Mouse (Mus musculus) lung, adult 2 months (tissue): ENCODE data around the gene Btbd10. TPM values are rescaled to one million over a fixed set of nuclear protein-coding genes. Genes with fewer than 3 reads are reported as not detected.

Experiments used
- DNase-seq: peaks from one replicate; pipeline ENCODE4 v3.0.0; 2022
- H3K4me1 ChIP-seq: fragments of 200-500 bp; 2 replicates; pipeline ENCODE4 v1.6.1; 2011; ENCODE audit warnings: low read length; ENCODE audit not compliant: control insufficient read depth, insufficient read depth
- H3K4me3 ChIP-seq: fragments of 200-500 bp; replicated peaks from 2 replicates; pipeline ENCODE3; 2011; ENCODE audit warnings: low read depth, mild to moderate bottlenecking, control low read depth, low read length; ENCODE audit errors: extremely low read depth
- CTCF ChIP-seq: fragments of 200-500 bp; IDR thresholded peaks from 2 replicates; pipeline ENCODE4 v1.5.1; 2011; ENCODE audit warnings: mild to moderate bottlenecking, low read length, control low read depth; ENCODE audit not compliant: insufficient read depth
- POLR2A ChIP-seq: fragments of 200-500 bp; IDR thresholded peaks from 2 replicates; pipeline ENCODE4 v1.6.1; 2011; ENCODE audit warnings: low read depth, mild to moderate bottlenecking, control low read depth, low read length, borderline replicate concordance; ENCODE audit errors: extremely low read depth
- WGBS: fragments of 180-500 bp; shearing (Covaris S2); methylation state at CpG from one replicate; pipeline ENCODE4 v1.1.7; 2018; 5-methylcytosine and 5-hydroxymethylcytosine counted together
- polyA plus RNA-seq: library from polyadenylated mRNA; depleted of rRNA; stranded (reverse); fragments of >200 nt; gene quantifications from 2 replicates; pipeline ENCODE4 v1.2.3, GENCODE M21; 2012

The Btbd10 gene
- polyA plus RNA-seq, 1 experiment = 11.7 TPM

- H3K4me3 ChIP-seq = no peak overlapping the region
- TF ChIP-seq POLR2A (no peak), CTCF (no peak)
- DNase-seq = no peak
- H3K4me1 ChIP-seq = no peaks in the 10 kb centered on the region
- 90% methylated on average over 4 of the region's 4 CpGs for WGBS
Observed at GRCm38 (mm10) chr7:113297813-113298212, 71.4 kb downstream of the Btbd10 start.

DNA sequence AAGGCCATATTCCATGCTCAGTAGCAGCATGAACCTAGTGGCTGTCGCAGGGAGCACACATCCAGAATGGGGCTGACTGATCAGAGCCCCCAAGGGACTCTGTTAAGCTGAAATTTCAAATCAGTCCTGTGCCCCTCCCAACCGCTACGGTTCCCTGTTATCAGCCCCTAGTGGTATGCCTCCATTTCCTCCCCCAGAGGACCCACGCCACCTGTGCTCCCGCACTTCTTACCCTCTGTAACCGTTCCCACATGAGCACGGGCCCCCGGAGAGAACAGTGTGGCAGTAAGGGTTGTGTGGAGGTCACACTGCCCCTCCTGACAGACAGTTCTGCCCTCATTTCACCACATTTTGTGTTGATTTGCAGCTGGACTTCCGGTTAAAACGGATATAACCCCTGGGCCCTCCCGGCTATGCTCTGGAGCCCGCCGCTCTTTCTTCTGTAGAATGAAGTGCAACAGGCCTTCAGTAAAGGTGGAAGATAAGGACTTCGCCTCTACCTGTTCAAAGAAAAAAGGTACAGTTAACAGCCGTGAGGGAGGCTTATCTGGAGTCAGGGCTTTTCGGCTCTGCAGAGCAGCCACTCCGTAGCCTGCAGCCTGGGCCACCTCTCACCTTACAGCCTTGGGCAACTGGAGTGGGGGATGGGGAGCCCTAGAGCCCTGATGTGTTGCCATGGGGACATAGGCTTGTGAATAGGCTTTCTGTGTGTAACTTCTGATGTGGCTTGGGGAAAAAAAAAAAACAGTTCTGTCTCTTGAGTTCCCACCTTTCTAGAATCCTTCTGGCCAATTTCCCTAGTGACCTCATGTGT, 73.9 kb downstream of the Btbd10 start:
- TF ChIP-seq CTCF (no peak), POLR2A (no peak)
- Histone ChIP-seq H3K4me3 (no peak overlapping the region), H3K4me1 (no peaks in the 10 kb centered on the region)
- WGBS = 43% methylated on average over 17 of the region's 17 CpGs
- DNase-seq = no peak

GRCm38 (mm10) chr7:113294598-113294997, 74.6 kb downstream of the Btbd10 start:
- TF ChIP-seq POLR2A (no peak), CTCF (no peak)
- WGBS = 89% methylated on average over 6 of the region's 6 CpGs
- no peak overlapping the region for H3K4me3 ChIP-seq
- no peaks in the 10 kb centered on the region for H3K4me1 ChIP-seq
- DNase-seq = no peak

DNA sequence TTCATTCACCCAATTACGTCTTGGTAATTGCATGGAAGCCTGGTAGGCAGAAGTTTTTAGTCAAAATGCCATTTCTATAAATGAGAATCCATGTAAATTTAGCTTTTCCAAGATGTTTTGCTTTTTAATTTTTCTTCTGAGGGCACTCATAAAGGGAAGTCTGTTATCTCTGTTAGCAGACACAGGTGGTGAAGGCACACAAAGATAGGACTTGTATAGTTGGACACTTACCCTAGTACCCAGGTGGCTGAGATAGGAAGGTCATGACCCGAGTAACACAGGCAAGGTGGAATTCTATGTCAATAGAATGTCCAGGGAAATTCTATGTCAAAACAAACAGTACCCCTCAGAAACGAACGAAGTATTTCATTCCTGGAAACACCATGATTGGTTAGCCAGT, 77.0 kb downstream of the Btbd10 start:
- Histone ChIP-seq H3K4me1 (no peaks in the 10 kb centered on the region), H3K4me3 (no peak overlapping the region)
- 73% methylated on average over 4 of the region's 4 CpGs for WGBS
- DNase-seq = no peak
- TF ChIP-seq CTCF = no peak
- TF ChIP-seq POLR2A = no peak

DNA sequence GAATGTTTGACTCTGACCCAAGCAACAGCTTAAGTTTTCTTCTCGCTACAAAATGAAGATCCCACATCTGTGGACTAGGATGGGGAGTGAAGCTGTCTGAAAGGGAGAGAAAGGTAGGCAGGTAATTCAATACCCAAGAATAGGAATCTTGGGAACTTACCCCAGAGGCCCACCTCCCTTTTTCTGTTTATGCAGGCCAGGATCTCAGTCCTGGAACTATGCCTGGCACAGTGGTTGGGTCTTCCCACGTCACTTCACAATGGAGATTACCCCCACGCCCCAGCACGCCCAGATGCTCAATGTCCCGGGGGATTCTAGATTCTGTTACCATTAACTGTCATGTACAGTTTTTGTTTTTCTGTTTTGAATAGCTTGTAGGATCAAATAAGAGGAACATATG, 77.5 kb downstream of the Btbd10 start:
- no peak for TF ChIP-seq POLR2A
- TF ChIP-seq CTCF = no peak
- no peak for DNase-seq
- 90% methylated on average over 5 of the region's 5 CpGs for WGBS
- Histone ChIP-seq H3K4me3 (no peak overlapping the region), H3K4me1 (no peaks in the 10 kb centered on the region)

DNA sequence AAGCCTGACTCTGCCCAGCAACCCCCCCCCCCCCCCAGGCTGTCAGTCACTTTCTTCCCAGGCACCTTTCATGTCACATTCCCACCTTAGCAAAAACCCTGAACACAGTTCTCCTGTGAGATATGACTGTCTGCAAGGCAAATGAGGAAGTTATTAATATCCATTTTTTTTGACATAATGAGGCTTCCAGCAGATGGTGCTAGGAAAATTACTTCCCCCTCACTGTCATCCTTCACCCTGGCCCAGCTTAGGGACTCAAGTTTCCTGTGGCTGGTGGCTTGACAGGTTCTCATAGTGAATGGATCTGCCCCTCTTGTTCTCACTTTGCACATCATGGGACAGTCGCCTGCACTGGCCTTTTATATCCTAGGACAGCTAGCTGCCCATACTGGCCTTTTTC, 80.0 kb downstream of the Btbd10 start:
- DNase-seq = no peak
- H3K4me1 ChIP-seq = no peaks in the 10 kb centered on the region
- no peak for TF ChIP-seq POLR2A
- no peak for TF ChIP-seq CTCF
- no peak overlapping the region for H3K4me3 ChIP-seq
- WGBS = 89% methylated on average over 1 of the region's 1 CpGs

- no peaks in the 10 kb centered on the region for H3K4me1 ChIP-seq
- DNase-seq = no peak
- no peak overlapping the region for H3K4me3 ChIP-seq
- no peak for TF ChIP-seq POLR2A
- WGBS = 86% methylated on average over 2 of the region's 2 CpGs
Observed at GRCm38 (mm10) chr7:113285405-113285804, 83.8 kb downstream of the Btbd10 start.

DNA sequence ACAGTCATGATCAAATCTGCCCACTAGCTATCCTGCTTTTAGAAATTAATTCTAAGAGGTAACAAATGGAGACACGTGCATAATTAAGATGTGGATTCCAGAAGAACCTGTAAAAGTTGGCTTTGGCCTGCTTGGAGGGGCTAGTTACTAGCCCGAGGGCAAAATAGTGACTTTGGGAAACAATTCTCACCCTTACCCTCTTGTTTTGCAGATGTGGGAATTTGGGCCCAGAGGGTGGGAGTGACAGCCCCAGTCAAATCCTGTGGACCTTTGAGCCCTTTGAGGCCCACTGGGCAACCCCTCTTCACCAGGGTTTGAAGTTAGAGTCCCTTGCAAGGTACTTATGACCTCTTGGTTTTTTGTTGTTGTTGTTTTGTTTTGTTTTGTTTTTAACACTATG, 89.9 kb downstream of the Btbd10 start:
- WGBS = 89% methylated on average over 2 of the region's 2 CpGs
- DNase-seq = no peak
- H3K4me3 ChIP-seq = no peak overlapping the region
- TF ChIP-seq CTCF (no peak), POLR2A (no peak)
- no peaks in the 10 kb centered on the region for H3K4me1 ChIP-seq

- 66% methylated on average over 4 of the region's 4 CpGs for WGBS
- H3K4me1 ChIP-seq = no peaks in the 10 kb centered on the region
- H3K4me3 ChIP-seq = no peak overlapping the region
Observed at GRCm38 (mm10) chr7:113278493-113278892, 90.7 kb downstream of the Btbd10 start.

GRCm38 (mm10) chr7:113277245-113277644, 91.9 kb downstream of the Btbd10 start:
- 44% methylated on average over 2 of the region's 2 CpGs for WGBS

More at GRCm38 (mm10) chr7:113278493-113278892, 90.7 kb downstream of the Btbd10 start:
- no peak for DNase-seq
- TF ChIP-seq POLR2A (no peak), CTCF (no peak)

DNA sequence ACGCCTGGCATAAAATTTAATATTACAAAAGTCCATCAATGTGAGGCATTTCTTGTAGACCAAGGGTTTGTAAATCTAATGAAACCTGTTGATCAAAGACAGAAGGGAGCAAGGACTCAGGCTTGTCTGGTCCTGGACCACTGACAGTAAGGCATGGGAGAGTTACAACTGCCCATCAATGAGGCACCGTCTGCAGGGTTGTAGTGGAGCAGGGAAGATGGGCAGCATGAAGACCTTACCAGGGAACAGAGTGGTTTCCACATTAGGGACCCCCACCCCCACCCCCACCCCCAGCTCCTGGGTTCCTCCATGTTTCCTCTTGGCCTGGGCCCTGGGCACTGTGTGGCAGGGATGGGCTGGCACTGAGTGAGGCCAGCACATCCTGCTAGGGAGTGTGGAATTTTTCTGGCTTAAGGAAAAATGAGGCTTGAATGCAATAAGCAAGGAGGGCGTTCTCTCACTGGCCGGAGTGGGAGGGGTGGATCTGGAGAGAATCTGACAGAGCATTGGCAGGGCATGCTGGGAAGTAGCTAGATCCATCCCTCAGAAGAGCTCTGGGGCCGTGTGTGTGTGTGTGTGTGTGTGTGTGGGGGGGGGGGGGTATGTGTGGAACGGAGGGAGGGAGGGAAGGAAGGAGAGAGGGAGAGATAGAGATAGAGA, 96.7 kb downstream of the Btbd10 start:
- peaks cover 9% of the 10 kb centered on the region for H3K4me1 ChIP-seq
- DNase-seq = no peak
- WGBS = 80% methylated on average over 5 of the region's 6 CpGs
- TF ChIP-seq POLR2A (no peak), CTCF (no peak)
- no peak overlapping the region for H3K4me3 ChIP-seq

More at GRCm38 (mm10) chr7:113277245-113277644, 91.9 kb downstream of the Btbd10 start:
- Histone ChIP-seq H3K4me3 (no peak overlapping the region), H3K4me1 (no peaks in the 10 kb centered on the region)
- TF ChIP-seq CTCF = no peak
- DNase-seq = no peak
